Mouse (Mus musculus): Measurements from ENCODE around the gene Gm36245. TPM values are rescaled to one million over a fixed set of nuclear protein-coding genes. Genes with fewer than 3 reads are reported as not detected.

Gm36245 gene
- not detected in 2 replicates for polyA plus RNA-seq (2015; fragmentation: Nextera tagmentation; extraction: Ambion mirVana)

DNA sequence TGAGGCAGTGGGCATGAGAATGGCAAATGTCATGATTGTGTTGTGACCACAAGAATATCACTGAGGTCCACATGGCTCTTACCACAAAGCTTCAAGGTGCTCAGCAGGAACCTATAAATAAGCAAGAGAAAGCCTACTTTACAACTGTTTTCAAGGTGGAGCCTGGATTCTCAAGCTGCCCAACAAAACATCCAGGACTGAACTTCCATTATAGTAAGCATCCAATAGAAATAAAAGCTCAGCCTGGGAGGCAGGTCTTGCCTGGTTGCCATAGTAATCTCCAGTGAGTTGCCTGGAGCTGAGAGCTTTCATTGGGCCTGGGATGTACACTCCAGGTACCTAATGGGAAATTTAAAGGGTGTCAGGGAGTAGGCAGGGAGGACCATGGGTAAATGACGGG lies at the start of gene Gm36245:
Gene Gm36245, plus strand, starts transcription at position 301 of the 400 bp plus-strand sequence.
- Histone ChIP-seq H3K4me3 (no peak within 1 kb of the TSS), H3K4me1 (replicated peaks) (no peaks in the 10 kb centered on the region), H3K9ac (no peak within 1 kb of the TSS), H3K4me2 (no peak within 1 kb of the TSS), H3K36me3 (no peaks in the 10 kb centered on the region), H3K27ac (replicated peaks) (no peak within 1 kb of the TSS), H3K9me3 (no peaks in the 10 kb centered on the region), H3K27me3 (no peaks in the 10 kb centered on the region)
- WGBS, result 87% methylated on average over 1 of the region's 1 CpGs
- ATAC-seq (ENCODE audit: low read depth), result no peak

DNA sequence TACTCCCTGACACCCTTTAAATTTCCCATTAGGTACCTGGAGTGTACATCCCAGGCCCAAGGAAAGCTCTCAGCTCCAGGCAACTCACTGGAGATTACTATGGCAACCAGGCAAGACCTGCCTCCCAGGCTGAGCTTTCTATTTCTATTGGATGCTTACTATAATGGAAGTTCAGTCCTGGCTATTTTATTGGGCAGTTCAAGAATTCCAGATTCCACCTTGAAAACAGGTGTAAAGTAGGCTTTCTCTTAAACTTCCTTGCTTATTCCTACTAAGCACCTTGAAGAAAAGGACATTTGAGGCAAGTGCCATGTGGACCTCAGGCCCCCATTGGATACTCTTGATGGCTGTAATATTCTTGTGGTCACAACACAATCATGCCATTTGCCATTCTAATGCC lies 37.3 kb upstream of the Gm36245 start, which contains the start of gene 1700025B11Rik:
Gene 1700025B11Rik, minus strand, starts transcription at position 101 of the 400 bp plus-strand sequence.
- Histone ChIP-seq H3K9ac (no peak within 1 kb of the TSS), H3K27ac (replicated peaks) (no peak within 1 kb of the TSS), H3K4me3 (no peak within 1 kb of the TSS), H3K4me1 (replicated peaks) (no peaks in the 10 kb centered on the region), H3K36me3 (no peaks in the 10 kb centered on the region), H3K9me3 (no peaks in the 10 kb centered on the region), H3K27me3 (no peaks in the 10 kb centered on the region), H3K4me2 (no peak within 1 kb of the TSS)
- no peak for ATAC-seq (ENCODE audit: low read depth)

DNA sequence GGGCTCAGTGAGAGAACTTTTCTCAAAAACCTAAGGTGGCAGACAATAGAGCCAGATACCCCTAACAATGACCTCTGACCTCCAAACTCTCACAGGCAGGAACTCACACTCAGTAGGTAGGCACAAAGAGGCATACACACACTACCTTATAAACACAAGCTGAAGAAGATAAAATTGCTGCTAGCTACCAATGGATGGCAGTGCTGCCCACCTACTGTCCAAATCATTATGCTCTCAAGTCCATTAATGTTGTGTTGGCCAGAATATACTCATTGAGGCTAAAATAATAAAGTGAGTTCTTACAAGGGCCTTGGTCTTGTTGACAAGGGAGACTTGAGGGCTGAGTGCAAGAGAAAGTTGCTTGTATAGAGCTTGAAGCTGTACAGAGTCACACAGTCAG lies 35.8 kb upstream of the Gm36245 start:
- Histone ChIP-seq H3K27ac (replicated peaks) (no peak overlapping the region), H3K36me3 (no peaks in the 10 kb centered on the region), H3K4me1 (replicated peaks) (no peaks in the 10 kb centered on the region), H3K9me3 (no peaks in the 10 kb centered on the region), H3K4me3 (no peak overlapping the region), H3K27me3 (no peaks in the 10 kb centered on the region), H3K4me2 (no peak overlapping the region), H3K9ac (no peak overlapping the region)
- no peak for ATAC-seq (ENCODE audit: low read depth)

DNA sequence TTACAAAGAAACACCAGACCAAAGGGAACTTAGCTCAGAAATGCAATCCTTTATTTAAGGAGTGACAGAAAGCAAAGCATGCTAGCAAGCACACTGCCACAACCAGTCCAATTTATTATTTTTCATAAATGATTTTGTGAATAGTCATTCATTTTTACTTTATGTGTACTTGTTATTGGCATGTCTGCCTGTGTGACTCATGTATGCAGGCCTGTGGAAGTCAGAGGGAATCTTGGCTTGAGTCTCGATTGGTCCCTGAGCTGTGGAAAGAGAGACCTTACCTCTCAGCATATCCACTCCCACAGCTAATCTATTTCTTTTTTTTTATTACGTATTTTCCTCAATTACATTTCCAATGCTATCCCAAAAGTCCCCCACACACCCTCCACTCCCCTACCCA lies 20.3 kb upstream of the Gm36245 start:
- 96% methylated on average over 2 of the region's 2 CpGs for WGBS
- H3K9me3 ChIP-seq, result 0 out of 2 replicates have a peak, but pooled peaks cover 2% of the 10 kb centered on the region

DNA sequence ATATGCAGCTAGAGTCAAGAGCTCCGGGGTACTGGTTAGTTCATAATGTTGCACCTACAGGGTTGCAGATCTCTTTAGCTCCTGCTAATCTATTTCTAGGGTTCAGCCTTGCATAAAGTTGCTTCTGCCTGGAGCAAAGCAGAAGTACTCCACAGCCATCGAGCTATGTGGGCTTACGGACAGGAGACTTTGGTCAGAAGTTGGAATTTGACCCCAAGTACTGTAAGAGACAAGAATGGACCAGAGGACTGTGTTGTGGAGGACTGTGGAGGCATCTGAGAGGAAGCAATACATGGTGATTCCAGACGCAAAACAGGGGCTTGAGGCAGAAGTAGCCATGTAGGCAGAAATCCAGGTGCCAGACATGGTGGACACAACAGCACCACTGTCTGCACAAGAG lies 19.7 kb upstream of the Gm36245 start:
- Histone ChIP-seq H3K9me3 (0 out of 2 replicates have a peak, but pooled peaks cover 5% of the 10 kb centered on the region), H3K4me3 (no peak overlapping the region), H3K4me1 (replicated peaks) (no peaks in the 10 kb centered on the region), H3K27ac (replicated peaks) (no peak overlapping the region), H3K27me3 (no peaks in the 10 kb centered on the region), H3K4me2 (no peak overlapping the region), H3K36me3 (no peaks in the 10 kb centered on the region), H3K9ac (no peak overlapping the region)
- 96% methylated on average over 4 of the region's 4 CpGs for WGBS
- no peak for ATAC-seq (ENCODE audit: low read depth)

More for the DNA sequence above, 20.3 kb upstream of the Gm36245 start:
- Histone ChIP-seq H3K27me3 (no peaks in the 10 kb centered on the region), H3K4me3 (no peak overlapping the region), H3K27ac (replicated peaks) (no peak overlapping the region), H3K9ac (no peak overlapping the region), H3K4me2 (no peak overlapping the region), H3K36me3 (no peaks in the 10 kb centered on the region), H3K4me1 (replicated peaks) (no peaks in the 10 kb centered on the region)
- no peak for ATAC-seq (ENCODE audit: low read depth)

DNA sequence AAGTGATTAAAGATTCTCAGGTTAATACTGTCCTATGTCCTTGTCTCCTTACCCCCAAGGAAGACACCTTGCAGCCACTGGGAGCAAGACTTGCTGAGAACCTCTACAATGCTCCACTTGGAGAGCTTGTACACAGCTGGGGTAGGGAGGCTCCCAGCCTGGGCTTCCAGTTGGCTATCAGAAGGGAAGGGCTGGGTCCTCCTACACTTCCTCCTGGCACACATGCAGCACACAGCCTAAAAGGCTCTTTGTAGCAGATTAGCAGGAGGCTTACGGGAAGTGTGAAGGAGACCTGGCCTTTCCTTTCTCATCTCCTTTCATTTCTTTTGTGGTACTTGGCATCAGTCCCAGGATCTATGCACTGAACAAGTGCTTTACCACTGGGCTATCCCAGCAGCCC lies 17.4 kb upstream of the Gm36245 start:
- Histone ChIP-seq H3K9ac (no peak overlapping the region), H3K27ac (replicated peaks) (no peak overlapping the region), H3K27me3 (no peaks in the 10 kb centered on the region), H3K4me3 (no peak overlapping the region), H3K36me3 (no peaks in the 10 kb centered on the region), H3K9me3 (0 out of 2 replicates have a peak, but pooled peaks cover 5% of the 10 kb centered on the region), H3K4me1 (replicated peaks) (no peaks in the 10 kb centered on the region), H3K4me2 (no peak overlapping the region)
- peak; percentile 50; the same call in 1 of the 2 replicates for ATAC-seq (ENCODE audit: low read depth)
- 38% methylated on average over 1 of the region's 1 CpGs for WGBS

- H3K36me3 ChIP-seq, result no peaks in the 10 kb centered on the region
- no peak overlapping the region for H3K27ac ChIP-seq (replicated peaks)
- H3K4me2 ChIP-seq, result no peak overlapping the region
- H3K9ac ChIP-seq, result no peak overlapping the region
- no peaks in the 10 kb centered on the region for H3K27me3 ChIP-seq
- 0 out of 2 replicates have a peak, but pooled peaks cover 5% of the 10 kb centered on the region for H3K9me3 ChIP-seq
- no peak for ATAC-seq (ENCODE audit: low read depth)
- H3K4me1 ChIP-seq (replicated peaks), result no peaks in the 10 kb centered on the region
- H3K4me3 ChIP-seq, result no peak overlapping the region
These were observed 12.0 kb upstream of the Gm36245 start for GRCm38 (mm10) chr15:77587026-77587425.

GRCm38 (mm10) chr15:77588981-77589380 lies 10.1 kb upstream of the Gm36245 start:
- Histone ChIP-seq H3K36me3 (no peaks in the 10 kb centered on the region), H3K27ac (replicated peaks) (no peak overlapping the region), H3K4me2 (no peak overlapping the region), H3K4me1 (replicated peaks) (no peaks in the 10 kb centered on the region), H3K9me3 (0 out of 2 replicates have a peak, but pooled peaks cover 2% of the 10 kb centered on the region), H3K4me3 (no peak overlapping the region), H3K9ac (no peak overlapping the region), H3K27me3 (no peaks in the 10 kb centered on the region)
- ATAC-seq (ENCODE audit: low read depth), result no peak

DNA sequence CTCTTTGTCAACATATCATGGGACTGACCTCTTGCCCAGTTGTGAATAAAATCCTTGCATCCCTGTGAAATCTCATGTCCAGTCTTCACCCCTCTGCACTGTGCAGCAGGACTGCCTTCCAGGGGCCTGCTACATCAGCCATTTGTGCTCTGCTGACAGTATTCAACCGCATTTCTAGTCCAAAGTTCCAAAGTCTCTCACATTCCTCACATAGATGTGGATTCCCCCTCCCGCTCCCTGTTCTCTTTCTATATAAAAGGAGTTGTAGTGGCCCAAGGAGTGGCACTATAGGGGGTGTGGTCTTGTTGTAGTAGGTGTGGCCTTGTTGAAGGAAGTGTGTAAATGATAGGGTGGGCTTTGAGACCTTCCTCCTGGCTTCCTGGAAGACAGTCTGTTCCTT lies 8.2 kb upstream of the Gm36245 start:
- Histone ChIP-seq H3K9ac (no peak overlapping the region), H3K27ac (replicated peaks) (no peak overlapping the region), H3K4me3 (no peak overlapping the region), H3K9me3 (no peaks in the 10 kb centered on the region), H3K36me3 (no peaks in the 10 kb centered on the region), H3K27me3 (no peaks in the 10 kb centered on the region), H3K4me1 (replicated peaks) (no peaks in the 10 kb centered on the region), H3K4me2 (no peak overlapping the region)
- ATAC-seq (ENCODE audit: low read depth), result no peak
- WGBS, result 78% methylated on average over 2 of the region's 2 CpGs

DNA sequence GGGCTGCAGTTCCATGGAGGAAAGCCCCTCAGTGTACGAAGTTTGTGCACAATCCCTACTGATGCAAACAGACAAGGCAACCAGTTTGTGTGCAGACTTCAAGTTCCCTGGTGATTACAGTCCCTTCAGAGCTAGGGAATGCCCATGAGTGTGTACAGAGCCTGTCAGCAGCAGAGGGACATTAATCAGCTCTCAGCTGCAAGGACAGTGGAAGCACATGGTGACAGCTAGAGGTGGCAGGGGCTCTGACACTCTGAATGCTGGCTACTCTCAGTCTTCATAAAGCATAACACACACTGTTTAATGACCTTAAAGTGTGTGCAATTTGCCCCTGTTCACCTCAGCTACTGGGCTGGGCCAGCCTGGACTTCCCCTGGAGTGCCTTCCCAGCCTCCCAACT lies 5.5 kb upstream of the Gm36245 start:
- 83% methylated on average over 1 of the region's 1 CpGs for WGBS
- no peak overlapping the region for H3K27ac ChIP-seq (replicated peaks)

DNA sequence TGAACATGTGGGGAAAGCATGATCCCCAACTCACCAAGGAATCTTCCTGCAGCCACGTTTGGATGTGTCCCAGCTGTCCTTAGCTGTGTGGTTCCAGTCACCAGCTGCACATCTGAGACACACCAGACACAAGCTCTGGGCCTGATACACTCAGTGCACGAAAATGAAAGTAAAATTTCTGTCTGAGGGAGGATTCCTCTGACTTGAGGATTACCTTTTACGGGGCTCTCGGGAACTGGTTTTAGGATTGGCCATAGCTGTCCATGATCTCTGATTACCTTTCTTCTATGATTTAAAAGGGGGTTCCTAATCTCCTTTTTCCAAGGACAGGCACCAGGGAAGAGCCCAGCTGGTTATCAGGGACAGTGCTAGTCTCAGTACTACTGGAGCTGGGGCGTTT lies 3.1 kb upstream of the Gm36245 start, which contains the start of gene Apol10b:
Gene Apol10b, minus strand, starts transcription at position 165 of the 400 bp plus-strand sequence.
- no peaks in the 10 kb centered on the region for H3K36me3 ChIP-seq
- ATAC-seq (ENCODE audit: low read depth), result no peak
- WGBS, result 72% methylated on average over 5 of the region's 5 CpGs

More for the DNA sequence above, 5.5 kb upstream of the Gm36245 start:
- Histone ChIP-seq H3K27me3 (no peaks in the 10 kb centered on the region), H3K4me2 (no peak overlapping the region), H3K9me3 (no peaks in the 10 kb centered on the region), H3K4me1 (replicated peaks) (no peaks in the 10 kb centered on the region), H3K9ac (no peak overlapping the region), H3K4me3 (no peak overlapping the region), H3K36me3 (no peaks in the 10 kb centered on the region)
- no peak for ATAC-seq (ENCODE audit: low read depth)

DNA sequence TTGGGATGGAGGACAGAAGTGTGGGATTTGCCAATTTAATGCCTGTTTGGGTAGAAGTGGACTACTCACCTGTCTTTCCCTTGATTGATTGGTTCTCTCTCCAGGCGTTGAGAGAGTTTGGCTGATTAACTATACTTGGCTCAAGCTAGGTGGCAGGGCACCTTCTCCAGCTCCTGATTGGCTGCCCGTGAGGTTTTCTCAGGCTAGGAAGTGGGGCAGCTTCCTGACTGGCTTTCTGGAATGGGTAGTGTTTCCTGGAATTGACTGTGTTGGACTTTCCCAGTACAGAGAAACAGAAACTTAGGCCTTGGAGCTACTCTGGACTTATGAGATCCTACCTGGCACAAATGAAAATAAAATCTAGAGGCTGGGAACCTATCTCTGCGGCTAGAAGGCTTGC lies 629 bp upstream of the Gm36245 start:
- Histone ChIP-seq H3K4me1 (replicated peaks) (no peaks in the 10 kb centered on the region), H3K4me3 (no peak overlapping the region), H3K4me2 (no peak overlapping the region), H3K9me3 (no peaks in the 10 kb centered on the region), H3K9ac (no peak overlapping the region), H3K27me3 (no peaks in the 10 kb centered on the region), H3K27ac (replicated peaks) (no peak overlapping the region), H3K36me3 (no peaks in the 10 kb centered on the region)
- 74% methylated on average over 3 of the region's 3 CpGs for WGBS
- ATAC-seq (ENCODE audit: low read depth), result no peak

More for the DNA sequence above, 3.1 kb upstream of the Gm36245 start, which contains the start of gene Apol10b:
- Histone ChIP-seq H3K9me3 (no peaks in the 10 kb centered on the region), H3K4me1 (replicated peaks) (no peaks in the 10 kb centered on the region), H3K9ac (no peak within 1 kb of the TSS), H3K4me2 (no peak within 1 kb of the TSS), H3K27me3 (no peaks in the 10 kb centered on the region), H3K4me3 (no peak within 1 kb of the TSS), H3K27ac (replicated peaks) (no peak within 1 kb of the TSS)

DNA sequence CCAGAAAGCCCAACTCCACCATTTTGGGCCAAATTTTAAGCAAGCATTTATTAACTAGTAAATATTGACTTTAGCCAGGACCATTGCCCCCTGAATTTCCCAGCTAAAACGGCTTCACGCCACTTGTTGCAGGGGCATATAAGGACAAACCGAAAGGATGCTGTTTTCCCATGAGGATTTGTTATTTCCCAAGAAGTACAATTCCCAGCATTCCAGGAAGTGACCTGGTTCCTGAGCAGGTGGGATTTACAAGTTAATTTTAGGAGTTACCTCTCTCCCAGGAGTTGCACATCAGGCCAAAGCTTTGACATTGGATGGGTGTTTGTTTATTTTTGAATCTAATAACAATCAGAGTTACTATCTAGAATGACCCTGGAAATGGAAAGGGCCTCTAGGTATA lies 7.0 kb downstream of the Gm36245 start:
- no peak overlapping the region for H3K9ac ChIP-seq
- H3K36me3 ChIP-seq, result no peaks in the 10 kb centered on the region
- no peak overlapping the region for H3K27ac ChIP-seq (replicated peaks)
- no peak for ATAC-seq (ENCODE audit: low read depth)
- H3K4me3 ChIP-seq, result no peak overlapping the region
- no peaks in the 10 kb centered on the region for H3K27me3 ChIP-seq
- 90% methylated on average over 3 of the region's 3 CpGs for WGBS
- H3K4me1 ChIP-seq (replicated peaks), result no peaks in the 10 kb centered on the region
- H3K9me3 ChIP-seq, result no peaks in the 10 kb centered on the region
- no peak overlapping the region for H3K4me2 ChIP-seq

Data from neural tube, embryonic 13.5 days (tissue).